ENCODE assay signal across 10 mouse cellular contexts in genomic region chr2:30443281-30443680, GRCm38 (mm10). TPM values are rescaled to one million over a fixed set of nuclear protein-coding genes. Genes with fewer than 3 reads are reported as not detected.
A peak's percentile ranks its signal among the peaks of the same experiment; 100 is the strongest.
DNase-seq lines count a peak whose midpoint lies in the region; ATAC-seq lines count a peak whose summit lies in the region.
"Had no signal": no experiment of that assay in that cellular context is flagged by ENCODE, and none has a peak within 500 bp of the region (broad histone marks: within the 10 kb centered on the region; RNA-seq: fewer than 3 reads in every experiment).

No protein-coding gene starts in this region.

- peak overlapping the region; percentile 30; the same call in 1 of the 2 replicates for H3K4me3 ChIP-seq in kidney, embryonic 15.5 days (replicated peaks)
- no peak overlapping the region for H3K4me3 ChIP-seq in embryonic facial prominence, embryonic 11.5 days (ENCODE audit: low read depth, low read length)
- H3K4me3 ChIP-seq in hindbrain, embryonic 13.5 days = no peak overlapping the region
- H3K4me3 ChIP-seq in midbrain, embryonic 16.5 days (ENCODE audit: low read depth, low read length) = no peak overlapping the region

- no peaks in the 10 kb centered on the region for H3K27me3 ChIP-seq in kidney, embryonic 15.5 days
- H3K27me3 ChIP-seq in embryonic facial prominence, embryonic 11.5 days (ENCODE audit: control insufficient read depth, insufficient read depth, low read length) = no peaks in the 10 kb centered on the region
- no peaks in the 10 kb centered on the region for H3K27me3 ChIP-seq in hindbrain, embryonic 13.5 days
- no peaks in the 10 kb centered on the region for H3K27me3 ChIP-seq in midbrain, embryonic 16.5 days (ENCODE audit: control insufficient read depth, insufficient read depth, low read depth, low read length)
- H3K27me3 ChIP-seq: Patski had no signal

- peaks cover 79% of the 10 kb centered on the region for H3K4me1 ChIP-seq in kidney, embryonic 15.5 days
- H3K4me1 ChIP-seq in embryonic facial prominence, embryonic 11.5 days (ENCODE audit: control insufficient read depth, insufficient read depth, low read length) = peaks cover 30% of the 10 kb centered on the region
- H3K4me1 ChIP-seq in hindbrain, embryonic 13.5 days (replicated peaks) = peaks cover 62% of the 10 kb centered on the region
- peaks cover 31% of the 10 kb centered on the region for H3K4me1 ChIP-seq in midbrain, embryonic 16.5 days (ENCODE audit: control insufficient read depth, insufficient read depth, low read length)

- ATAC-seq in kidney, embryonic 15.5 days (replicated peaks; ENCODE audit: low FRiP score) = no peak
- no peak for ATAC-seq in embryonic facial prominence, embryonic 11.5 days (replicated peaks; ENCODE audit: insufficient number of reproducible peaks, low FRiP score, low TSS enrichment, low read depth)
- ATAC-seq in hindbrain, embryonic 13.5 days (ENCODE audit: low FRiP score) = no peak
- ATAC-seq in midbrain, embryonic 16.5 days = no peak
- ATAC-seq in megakaryocyte progenitor cell, adult 5-6 weeks (replicated peaks; ENCODE audit: poor library complexity) = no peak
- ATAC-seq: Patski had no signal

- peak overlapping the region; percentile 60 for H3K4me2 ChIP-seq in kidney, embryonic 15.5 days
- H3K4me2 ChIP-seq in embryonic facial prominence, embryonic 11.5 days (ENCODE audit: low read depth, low read length) = no peak overlapping the region; the same call in 1 of the 2 replicates
- no peak overlapping the region for H3K4me2 ChIP-seq in hindbrain, embryonic 13.5 days
- no peak overlapping the region for H3K4me2 ChIP-seq in midbrain, embryonic 16.5 days (ENCODE audit: low read length)

- peaks cover 70% of the 10 kb centered on the region for H3K36me3 ChIP-seq in kidney, embryonic 15.5 days
- peaks cover 5% of the 10 kb centered on the region for H3K36me3 ChIP-seq in embryonic facial prominence, embryonic 11.5 days (replicated peaks; ENCODE audit: control insufficient read depth, insufficient read depth, low read depth, low read length)
- peaks cover 61% of the 10 kb centered on the region for H3K36me3 ChIP-seq in hindbrain, embryonic 13.5 days
- peaks cover 17% of the 10 kb centered on the region for H3K36me3 ChIP-seq in midbrain, embryonic 16.5 days (ENCODE audit: control insufficient read depth, insufficient read depth, low read length)

- no peak overlapping the region for H3K9ac ChIP-seq in kidney, embryonic 15.5 days
- H3K9ac ChIP-seq in embryonic facial prominence, embryonic 11.5 days (replicated peaks; ENCODE audit: low read length) = peak overlapping the region; percentile 58
- H3K9ac ChIP-seq in hindbrain, embryonic 13.5 days = peak overlapping the region; percentile 59
- peak overlapping the region; percentile 44 for H3K9ac ChIP-seq in midbrain, embryonic 16.5 days (ENCODE audit: low read depth, low read length)

- no peaks in the 10 kb centered on the region for H3K9me3 ChIP-seq in kidney, embryonic 15.5 days (replicated peaks)
- no peaks in the 10 kb centered on the region for H3K9me3 ChIP-seq in embryonic facial prominence, embryonic 11.5 days (replicated peaks; ENCODE audit: control insufficient read depth, low read length)
- no peaks in the 10 kb centered on the region for H3K9me3 ChIP-seq in hindbrain, embryonic 13.5 days
- H3K9me3 ChIP-seq in midbrain, embryonic 16.5 days (replicated peaks; ENCODE audit: control insufficient read depth, low read length, poor library complexity, severe bottlenecking) = no peaks in the 10 kb centered on the region

- DNase-seq in kidney, adult 8-10 months = no peak
- DNase-seq in embryonic facial prominence, embryonic 11.5 days (ENCODE audit: low spot score) = no peak
- no peak for DNase-seq in retina, postnatal 1 day
- DNase-seq in layer of hippocampus, adult 8-10 months (ENCODE audit: low spot score in 2 of 2) = no peak
- DNase-seq: cerebellum, postnatal 10 days had no signal

- peak overlapping the region; percentile 100 for H3K27ac ChIP-seq in kidney, embryonic 15.5 days
- H3K27ac ChIP-seq in embryonic facial prominence, embryonic 11.5 days (replicated peaks; ENCODE audit: low read depth, low read length) = peak overlapping the region; percentile 95
- H3K27ac ChIP-seq in hindbrain, embryonic 13.5 days = peak overlapping the region; percentile 94
- peak overlapping the region; percentile 91 for H3K27ac ChIP-seq in midbrain, embryonic 16.5 days (ENCODE audit: low read length)

- 46% methylated on average over 4 of the region's 4 CpGs for WGBS in kidney, embryonic 15.5 days
- 54% methylated on average over 4 of the region's 4 CpGs for WGBS in embryonic facial prominence, embryonic 11.5 days
- WGBS in hindbrain, embryonic 13.5 days = 81% methylated on average over 4 of the region's 4 CpGs
- WGBS in midbrain, embryonic 16.5 days = 62% methylated on average over 4 of the region's 4 CpGs

RNA-seq across cellular contexts. Expression of gene Ptpa, which starts 27.4 kb away (rescaled TPM):
- 162 and 175 TPM in 2 replicates for polyA plus RNA-seq in kidney, embryonic 15.5 days (2015; fragmentation: Nextera tagmentation; extraction: Ambion mirVana)
- polyA plus RNA-seq in embryonic facial prominence, embryonic 11.5 days (2014; fragmentation: Nextera tagmentation; extraction: Ambion mirVana) = 53.7 and 62.4 TPM in 2 replicates
- 129 and 133 TPM in 2 replicates for polyA plus RNA-seq in hindbrain, embryonic 13.5 days (2015; fragmentation: Nextera tagmentation; extraction: Ambion mirVana)
- polyA plus RNA-seq in midbrain, embryonic 16.5 days (2015; fragmentation: Nextera tagmentation; extraction: Ambion mirVana) = 146 and 156 TPM in 2 replicates
- 75.9 and 90.4 TPM in 2 replicates for total RNA-seq in megakaryocyte progenitor cell, adult 5-6 weeks (2015)
- total RNA-seq in megakaryocyte progenitor cell, adult 5-6 weeks (2017) = 63.0 and 63.3 TPM in 2 replicates
- total RNA-seq in layer of hippocampus, adult 8-10 months (2022) = 100 to 1,000 TPM; 165 to 175 (median 173) TPM

RNA-seq across cellular contexts. Expression of gene Crat, which starts 27.7 kb away (rescaled TPM):
- polyA plus RNA-seq in kidney, embryonic 15.5 days (2015; fragmentation: Nextera tagmentation; extraction: Ambion mirVana) = 27.2 and 30.9 TPM in 2 replicates
- polyA plus RNA-seq in embryonic facial prominence, embryonic 11.5 days (2014; fragmentation: Nextera tagmentation; extraction: Ambion mirVana) = 24.0 and 29.6 TPM in 2 replicates
- 22.1 and 24.0 TPM in 2 replicates for polyA plus RNA-seq in hindbrain, embryonic 13.5 days (2015; fragmentation: Nextera tagmentation; extraction: Ambion mirVana)
- 23.6 and 26.0 TPM in 2 replicates for polyA plus RNA-seq in midbrain, embryonic 16.5 days (2015; fragmentation: Nextera tagmentation; extraction: Ambion mirVana)
- total RNA-seq in megakaryocyte progenitor cell, adult 5-6 weeks (2015) = 21.2 and 31.7 TPM in 2 replicates
- total RNA-seq in megakaryocyte progenitor cell, adult 5-6 weeks (2017) = 8.4 and 9.1 TPM in 2 replicates
- 10 to 100 TPM; 48.9 to 59.3 (median 50.7) TPM for total RNA-seq in layer of hippocampus, adult 8-10 months (2022)

RNA-seq across cellular contexts. Expression of gene Ier5l, which starts 30.7 kb away (rescaled TPM):
- polyA plus RNA-seq in kidney, embryonic 15.5 days (2015; fragmentation: Nextera tagmentation; extraction: Ambion mirVana) = 3.3 and 3.5 TPM in 2 replicates
- polyA plus RNA-seq in embryonic facial prominence, embryonic 11.5 days (2014; fragmentation: Nextera tagmentation; extraction: Ambion mirVana) = 6.6 and 12.6 TPM in 2 replicates
- 2.1 and 2.9 TPM in 2 replicates for polyA plus RNA-seq in hindbrain, embryonic 13.5 days (2015; fragmentation: Nextera tagmentation; extraction: Ambion mirVana)
- polyA plus RNA-seq in midbrain, embryonic 16.5 days (2015; fragmentation: Nextera tagmentation; extraction: Ambion mirVana) = 2.0 TPM in 2 replicates
- 0.07 and 0.12 TPM in 2 replicates for total RNA-seq in megakaryocyte progenitor cell, adult 5-6 weeks (2015)
- 0.10 and 0.96 TPM in 2 replicates for total RNA-seq in megakaryocyte progenitor cell, adult 5-6 weeks (2017)
- 10 to 100 TPM; 11.6 to 12.5 (median 12.4) TPM for total RNA-seq in layer of hippocampus, adult 8-10 months (2022)

RNA-seq across cellular contexts. Expression of gene Dolpp1, which starts 51.2 kb away (rescaled TPM):
- 36.9 and 37.7 TPM in 2 replicates for polyA plus RNA-seq in kidney, embryonic 15.5 days (2015; fragmentation: Nextera tagmentation; extraction: Ambion mirVana)
- 29.1 and 33.4 TPM in 2 replicates for polyA plus RNA-seq in embryonic facial prominence, embryonic 11.5 days (2014; fragmentation: Nextera tagmentation; extraction: Ambion mirVana)
- 51.2 and 53.9 TPM in 2 replicates for polyA plus RNA-seq in hindbrain, embryonic 13.5 days (2015; fragmentation: Nextera tagmentation; extraction: Ambion mirVana)
- polyA plus RNA-seq in midbrain, embryonic 16.5 days (2015; fragmentation: Nextera tagmentation; extraction: Ambion mirVana) = 63.6 and 67.8 TPM in 2 replicates
- 4.0 and 8.1 TPM in 2 replicates for total RNA-seq in megakaryocyte progenitor cell, adult 5-6 weeks (2015)
- total RNA-seq in megakaryocyte progenitor cell, adult 5-6 weeks (2017) = 16.3 and 26.0 TPM in 2 replicates
- 10 to 100 TPM; 23.2 to 30.7 (median 25.1) TPM for total RNA-seq in layer of hippocampus, adult 8-10 months (2022)
